Mouse (Mus musculus) MEL (cell line): ENCODE data around the gene Pabpn1l. TPM values are rescaled to one million over a fixed set of nuclear protein-coding genes. Genes with fewer than 3 reads are reported as not detected.

ENCODE experiments used
- DNase-seq: peaks from one replicate; pipeline ENCODE4 v3.0.0; 2011; ENCODE audit warnings: low read depth, low spot score
- H3K27ac ChIP-seq: 2 replicates; pipeline ENCODE4 v1.5.1; 2012; ENCODE audit warnings: low read depth, mild to moderate bottlenecking, control low read depth, low read length, moderate library complexity; ENCODE audit not compliant: control insufficient read depth
- H3K27me3 ChIP-seq, 2 experiments: fragments of 150-350 bp in 1 of 2; sonication (generic) in 1 of 2; 2 replicates each; pipeline ENCODE4 v1.6.1; 2012; ENCODE audit warnings: low read length in 2 of 2, mild to moderate bottlenecking in 2 of 2, improper control_type of control experiment in 1 of 2, moderate library complexity in 1 of 2; ENCODE audit not compliant: insufficient read depth in 2 of 2, control insufficient read depth in 1 of 2
- H3K36me3 ChIP-seq, 2 experiments: 2 replicates each; pipeline ENCODE4 v1.6.1; 2012 to 2014; ENCODE audit warnings: low read length in 2 of 2, improper control_type of control experiment in 1 of 2, inconsistent platforms in 1 of 2, mild to moderate bottlenecking in 1 of 2; ENCODE audit not compliant: insufficient read depth in 2 of 2, control insufficient read depth in 1 of 2
- H3K4me1 ChIP-seq, 2 experiments: fragments of 150-350 bp in 1 of 2; sonication (generic) in 1 of 2; 2 replicates each; pipeline ENCODE4 v1.6.1; 2012; ENCODE audit warnings: low read length in 2 of 2, improper control_type of control experiment in 1 of 2, mild to moderate bottlenecking in 1 of 2; ENCODE audit not compliant: insufficient read depth in 2 of 2, control insufficient read depth in 1 of 2
- H3K4me3 ChIP-seq, 2 experiments: fragments of 150-350 bp in 1 of 2; sonication (generic) in 1 of 2; 2 replicates each; pipeline ENCODE4 v1.5.1; 2012; ENCODE audit warnings: low read depth in 2 of 2, low read length in 2 of 2, mild to moderate bottlenecking in 2 of 2, moderate library complexity in 2 of 2, control low read depth in 1 of 2, improper control_type of control experiment in 1 of 2; ENCODE audit not compliant: control insufficient read depth in 1 of 2, insufficient read depth in 1 of 2
- H3K79me2 ChIP-seq: 2 replicates; pipeline ENCODE4 v1.6.1; 2012; ENCODE audit warnings: mild to moderate bottlenecking, low read length, moderate library complexity; ENCODE audit not compliant: control insufficient read depth, poor library complexity, insufficient read depth
- H3K9ac ChIP-seq: 2 replicates; pipeline ENCODE4 v1.6.1; 2012; ENCODE audit warnings: low read depth, mild to moderate bottlenecking, control low read depth, low read length, moderate library complexity; ENCODE audit not compliant: control insufficient read depth, poor library complexity, severe bottlenecking
- H3K9me3 ChIP-seq: fragments of 150-350 bp; sonication (generic); replicated peaks from 2 replicates; pipeline ENCODE4 v1.6.1; 2012; ENCODE audit warnings: mild to moderate bottlenecking, low read length, improper control_type of control experiment, moderate library complexity; ENCODE audit not compliant: insufficient read depth
- CTCF ChIP-seq, 3 experiments: IDR thresholded peaks in 2 of 3; conservative IDR thresholded peaks in 1 of 3; 2 replicates each; pipeline ENCODE4 v1.5.1; 2011 to 2012; ENCODE audit warnings: low read length in 3 of 3, low read depth in 2 of 3, mild to moderate bottlenecking in 2 of 3, improper control_type of control experiment in 1 of 3, inconsistent platforms in 1 of 3, mixed read lengths in 1 of 3, moderate library complexity in 1 of 3; ENCODE audit not compliant: control insufficient read depth in 1 of 3, insufficient read depth in 1 of 3, poor library complexity in 1 of 3, severe bottlenecking in 1 of 3
- ELF1 ChIP-seq: IDR thresholded peaks from 2 replicates; pipeline ENCODE4 v1.6.1; 2014; ENCODE audit warnings: low read depth, mild to moderate bottlenecking, inconsistent platforms, low read length, improper control_type of control experiment, moderate library complexity
- HCFC1 ChIP-seq: IDR thresholded peaks from 2 replicates; pipeline ENCODE4 v1.6.1; 2012; ENCODE audit warnings: low read depth, mild to moderate bottlenecking, inconsistent platforms, low read length, improper control_type of control experiment, moderate library complexity
- MAFK ChIP-seq: IDR thresholded peaks from 2 replicates; pipeline ENCODE4 v1.6.1; 2011; ENCODE audit warnings: low read depth, mild to moderate bottlenecking, low read length, improper control_type of control experiment, borderline replicate concordance
- MEF2A ChIP-seq: IDR thresholded peaks from 2 replicates; pipeline ENCODE4 v1.6.1; 2014; ENCODE audit warnings: low read depth, mild to moderate bottlenecking, inconsistent platforms, low read length, improper control_type of control experiment; ENCODE audit not compliant: poor library complexity, insufficient replicate concordance, severe bottlenecking; ENCODE audit errors: extremely low read depth
- MYB ChIP-seq: IDR thresholded peaks from 2 replicates; pipeline ENCODE4 v1.6.1; 2011; ENCODE audit warnings: mild to moderate bottlenecking, low read depth, low read length, improper control_type of control experiment
- NELFE ChIP-seq: IDR thresholded peaks from 2 replicates; pipeline ENCODE4 v1.6.1; 2011; ENCODE audit warnings: low read depth, low read length, improper control_type of control experiment
- POLR2A ChIP-seq, 2 experiments: IDR thresholded peaks; 2 replicates each; pipeline ENCODE4 v1.6.1; 2011 to 2012; ENCODE audit warnings: low read length in 2 of 2, mild to moderate bottlenecking in 2 of 2, control low read depth in 1 of 2, improper control_type of control experiment in 1 of 2, low read depth in 1 of 2, moderate library complexity in 1 of 2; ENCODE audit not compliant: control insufficient read depth in 1 of 2, insufficient read depth in 1 of 2, poor library complexity in 1 of 2
- POLR2AphosphoS5 ChIP-seq: IDR thresholded peaks from 2 replicates; pipeline ENCODE4 v1.6.1; 2012; ENCODE audit warnings: low read depth, borderline replicate concordance, mild to moderate bottlenecking, inconsistent platforms, low read length, moderate library complexity, mixed read lengths
- SIN3A ChIP-seq: IDR thresholded peaks from 2 replicates; pipeline ENCODE4 v1.6.1; 2012; ENCODE audit warnings: low read length, improper control_type of control experiment, inconsistent platforms
- TAL1 ChIP-seq: IDR thresholded peaks from 2 replicates; pipeline ENCODE4 v1.6.1; 2012; ENCODE audit warnings: mild to moderate bottlenecking, inconsistent platforms, low read length, moderate library complexity, mixed read lengths
- TBP ChIP-seq: IDR thresholded peaks from 2 replicates; pipeline ENCODE4 v1.8.0; 2011; ENCODE audit warnings: low read depth, low read length, improper control_type of control experiment
- USF1 ChIP-seq: IDR thresholded peaks from 2 replicates; pipeline ENCODE4 v1.6.1; 2014; ENCODE audit warnings: low read depth, mild to moderate bottlenecking, inconsistent platforms, low read length, improper control_type of control experiment, moderate library complexity
- USF2 ChIP-seq, 2 experiments: IDR thresholded peaks; 2 replicates each; pipeline ENCODE4 v1.6.1; 2011 to 2012; ENCODE audit warnings: improper control_type of control experiment in 2 of 2, low read length in 2 of 2, borderline replicate concordance in 1 of 2, inconsistent platforms in 1 of 2, low read depth in 1 of 2, mild to moderate bottlenecking in 1 of 2; ENCODE audit not compliant: insufficient read depth in 1 of 2
- ZNF384 ChIP-seq: IDR thresholded peaks from 2 replicates; pipeline ENCODE4 v1.6.1; 2012; ENCODE audit warnings: low read depth, mild to moderate bottlenecking, inconsistent platforms, low read length, improper control_type of control experiment
- polyA plus RNA-seq, 2 experiments: library from polyadenylated mRNA; stranded (reverse) in 1 of 2; unstranded in 1 of 2; fragments of >175 nt in 1 of 2; fragments of >200 nt in 1 of 2; gene quantifications; 2 replicates each; pipeline versions ENCODE4 v1.2.1 to v1.2.4; 2012; ENCODE audit warnings: low replicate concordance in 2 of 2, low read depth in 1 of 2; ENCODE audit not compliant: insufficient read length in 2 of 2, insufficient read depth in 1 of 2, missing spikeins in 1 of 2
- total RNA-seq: library from RNA; depleted of rRNA; stranded (reverse); fragments of 300-350 nt; gene quantifications from 2 replicates; pipeline ENCODE4 v1.2.3, GENCODE M21; 2012

The Pabpn1l gene
- total and polyA plus RNA-seq, 3 experiments, result 0.15 TPM; not detected in 2

GRCm38 (mm10) chr8:122616181-122616905 lies 6.2 kb downstream of the Pabpn1l start:
- TF ChIP-seq ELF1 (no peak), MYB (no peak), MEF2A (no peak), MAFK (no peak), TBP (no peak), TAL1 (no peak), ZNF384 (no peak), POLR2AphosphoS5 (no peak)
- no peaks in the 10 kb centered on the region for H3K9me3 ChIP-seq

GRCm38 (mm10) chr8:122611295-122612133 lies 11.0 kb downstream of the Pabpn1l start, which contains the start of the genes Galns and Trappc2l:
Gene Galns (minus strand): TSS chr8:122611463.
Gene Trappc2l (plus strand): TSS chr8:122611640.
- Histone ChIP-seq H3K9me3 (no peaks in the 10 kb centered on the region), H3K79me2 (peaks cover 2% of the 10 kb centered on the region; the same call in 1 of the 2 replicates), H3K9ac (peak within 1 kb of the TSS; percentile 81), H3K27ac (peak within 1 kb of the TSS; percentile 36), H3K4me1 (peaks cover 0 to 6% of the 10 kb centered on the region in 2 experiments; a peak in 1 of 4 replicates), H3K27me3 (no peaks in the 10 kb centered on the region), H3K4me3 (peak within 1 kb of the TSS; percentile 85 to 87), H3K36me3 (no peaks in the 10 kb centered on the region)
- TF ChIP-seq TBP (no peak; the same call in 1 of the 2 replicates), MEF2A (no peak), HCFC1 (peak; percentile 62; the same call in 1 of the 2 replicates), NELFE (peak; percentile 45; the same call in 1 of the 2 replicates), SIN3A (0 out of 2 replicates have a peak, but pooled peaks have one; percentile 13), POLR2A (IDR thresholded peaks at IDR 0.05; ENCODE audit: control insufficient read depth in 1 of 2, insufficient read depth in 1 of 2, low read depth in 1 of 2, low read length in 2 of 2, poor library complexity in 1 of 2) (peak in 1 of 2 experiments; percentile 36; a peak in 1 of 4 replicates), CTCF (IDR thresholded peaks at IDR 0.05 in 2 of 3, conservative IDR thresholded peaks at IDR 0.05 in 1 of 3; ENCODE audit: control insufficient read depth in 1 of 3, insufficient read depth in 1 of 3, low read depth in 2 of 3, low read length in 3 of 3, poor library complexity in 1 of 3, severe bottlenecking in 1 of 3) (0 out of 6 replicates have a peak, but pooled peaks of 1 of the 3 experiments have one; percentile 1), USF2 (IDR thresholded peaks at IDR 0.05; ENCODE audit: borderline replicate concordance in 1 of 2, insufficient read depth in 1 of 2, low read depth in 1 of 2, low read length in 2 of 2) (peak in 1 of 2 experiments; percentile 58; a peak in 1 of 4 replicates), USF1 (peak; percentile 92)
- DNase-seq, result peak; percentile 90

More at GRCm38 (mm10) chr8:122616181-122616905, 6.2 kb downstream of the Pabpn1l start:
- Histone ChIP-seq H3K4me3 (no peak overlapping the region), H3K36me3 (no peaks in the 10 kb centered on the region; a peak in 1 of 4 replicates), H3K9ac (no peak overlapping the region), H3K27ac (no peak overlapping the region), H3K79me2 (no peaks in the 10 kb centered on the region; the same call in 1 of the 2 replicates), H3K27me3 (no peaks in the 10 kb centered on the region), H3K4me1 (peaks cover 8 to 17% of the 10 kb centered on the region in 2 experiments)
- no peak for DNase-seq
